Mouse (Mus musculus) megakaryocyte, embryonic 14.5 days (primary cell): ENCODE data around the gene Panx2.

ENCODE experiments used
- FLI1 ChIP-seq: IDR thresholded peaks from 2 replicates; pipeline ENCODE4 v1.6.1; 2012; ENCODE audit warnings: low read length, inconsistent platforms, mixed read lengths
- GATA1 ChIP-seq: IDR thresholded peaks from 3 replicates; pipeline ENCODE4 v1.6.1; 2012; ENCODE audit warnings: mixed read lengths, low read length, inconsistent platforms, borderline replicate concordance

DNA sequence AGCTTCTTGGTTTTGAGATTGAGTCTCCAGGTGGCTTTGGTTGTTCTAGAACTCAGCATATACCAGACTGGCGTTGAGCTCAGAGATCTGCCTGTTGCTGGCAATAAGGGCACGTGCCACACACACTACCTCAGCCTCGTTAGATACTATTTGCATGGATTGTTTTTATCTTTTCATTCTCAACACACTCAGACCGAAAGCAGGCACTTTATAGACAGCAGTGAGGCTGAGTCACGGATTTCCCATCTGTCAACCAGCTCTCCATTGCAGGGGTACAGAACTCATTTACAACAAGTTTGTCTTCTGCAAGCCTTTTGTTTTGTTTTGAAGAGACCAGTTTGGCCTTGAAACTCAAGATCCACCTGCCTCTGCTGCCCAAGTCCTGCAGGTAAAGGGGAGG is 37.9 kb downstream of the Panx2 start:
- TF ChIP-seq FLI1 (no peak), GATA1 (no peak)
